Mouse (Mus musculus) ES-Bruce4 (cell line): Measurements from ENCODE around the gene Tekt4. TPM values are rescaled to one million over a fixed set of nuclear protein-coding genes. Genes with fewer than 3 reads are reported as not detected.
A peak's percentile ranks its signal among the peaks of the same experiment; 100 is the strongest.

ENCODE experiments used
- H3K27ac ChIP-seq: 2 replicates; pipeline ENCODE4 v1.5.1; 2012; ENCODE audit warnings: low read length, inconsistent platforms; ENCODE audit not compliant: insufficient read depth
- H3K27me3 ChIP-seq: 2 replicates; pipeline ENCODE4 v1.6.1; 2012; ENCODE audit warnings: mild to moderate bottlenecking, low read length, inconsistent platforms; ENCODE audit not compliant: control insufficient read depth, poor library complexity, insufficient read depth, severe bottlenecking
- H3K36me3 ChIP-seq: 2 replicates; pipeline ENCODE4 v1.6.1; 2012; ENCODE audit warnings: inconsistent platforms, mild to moderate bottlenecking, low read length, moderate library complexity; ENCODE audit not compliant: control insufficient read depth, poor library complexity, insufficient read depth, severe bottlenecking
- H3K4me1 ChIP-seq: one replicate; pipeline ENCODE4 v1.8.1; 2011; ENCODE audit warnings: low read length; ENCODE audit not compliant: control insufficient read depth, insufficient read depth
- H3K4me3 ChIP-seq: 2 replicates; pipeline ENCODE4 v1.5.1; 2011; ENCODE audit warnings: low read depth, mild to moderate bottlenecking, low read length
- H3K9ac ChIP-seq: 2 replicates; pipeline ENCODE4 v1.6.1; 2012; ENCODE audit warnings: low read depth, mild to moderate bottlenecking, inconsistent platforms; ENCODE audit not compliant: poor library complexity, severe bottlenecking
- H3K9me3 ChIP-seq: replicated peaks from 2 replicates; pipeline ENCODE4 v1.6.1; 2012; ENCODE audit warnings: mild to moderate bottlenecking, low read length, inconsistent platforms; ENCODE audit not compliant: control insufficient read depth, poor library complexity, insufficient read depth, severe bottlenecking
- CTCF ChIP-seq: IDR thresholded peaks from one replicate; pipeline ENCODE4 v1.8.1; 2011; ENCODE audit warnings: low read depth, low read length
- EP300 ChIP-seq: IDR thresholded peaks from 2 replicates; pipeline ENCODE4 v1.6.1; 2011; ENCODE audit warnings: low read depth, low read length; ENCODE audit not compliant: insufficient read depth
- POLR2A ChIP-seq: IDR thresholded peaks from one replicate; pipeline ENCODE4 v1.8.1; 2011; ENCODE audit warnings: low read length; ENCODE audit not compliant: insufficient read depth
- polyA plus RNA-seq: library from polyadenylated mRNA; stranded (reverse); fragments of >200 nt; gene quantifications from 2 replicates; pipeline ENCODE4 v1.2.4, GENCODE M21; 2011; ENCODE audit warnings: low read depth; ENCODE audit not compliant: missing spikeins, insufficient read depth, insufficient read length

Gene Tekt4
- polyA plus RNA-seq, 1 experiment, result not detected

- H3K9ac ChIP-seq, result no peak overlapping the region
- H3K9me3 ChIP-seq, result no peaks in the 10 kb centered on the region
- H3K27me3 ChIP-seq, result no peaks in the 10 kb centered on the region
- H3K4me1 ChIP-seq, result no peaks in the 10 kb centered on the region
- TF ChIP-seq CTCF, result no peak
- no peak for TF ChIP-seq EP300
- no peak for TF ChIP-seq POLR2A
- no peak overlapping the region for H3K27ac ChIP-seq
- no peak overlapping the region for H3K4me3 ChIP-seq
- H3K36me3 ChIP-seq, result no peaks in the 10 kb centered on the region
Observed at GRCm38 (mm10) chr17:25427441-25427840, 27.0 kb upstream of the Tekt4 start.

DNA sequence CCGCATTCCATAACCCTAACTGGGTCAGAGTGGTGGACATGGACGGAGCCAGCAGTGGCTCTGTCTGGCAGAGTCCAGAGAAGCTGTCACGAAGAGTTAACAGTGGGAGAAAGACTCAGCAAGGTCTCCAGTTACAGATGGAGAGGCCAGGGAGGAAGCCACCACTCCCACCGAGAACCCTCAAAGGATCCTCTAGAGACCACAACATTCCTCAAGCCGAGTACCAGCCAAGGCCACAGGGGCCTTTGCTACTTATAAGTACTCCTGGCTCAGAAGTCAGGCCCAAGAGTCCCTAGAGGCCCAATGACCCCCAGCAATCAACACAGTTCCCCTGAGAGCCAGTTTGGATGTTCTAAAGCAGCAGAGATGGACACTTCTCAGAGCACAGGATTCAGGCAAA lies 25.2 kb upstream of the Tekt4 start:
- Histone ChIP-seq H3K4me1 (no peaks in the 10 kb centered on the region), H3K27me3 (peaks cover 8% of the 10 kb centered on the region), H3K36me3 (no peaks in the 10 kb centered on the region), H3K27ac (no peak overlapping the region), H3K9me3 (no peaks in the 10 kb centered on the region), H3K9ac (no peak overlapping the region), H3K4me3 (no peak overlapping the region)
- TF ChIP-seq CTCF, result no peak

DNA sequence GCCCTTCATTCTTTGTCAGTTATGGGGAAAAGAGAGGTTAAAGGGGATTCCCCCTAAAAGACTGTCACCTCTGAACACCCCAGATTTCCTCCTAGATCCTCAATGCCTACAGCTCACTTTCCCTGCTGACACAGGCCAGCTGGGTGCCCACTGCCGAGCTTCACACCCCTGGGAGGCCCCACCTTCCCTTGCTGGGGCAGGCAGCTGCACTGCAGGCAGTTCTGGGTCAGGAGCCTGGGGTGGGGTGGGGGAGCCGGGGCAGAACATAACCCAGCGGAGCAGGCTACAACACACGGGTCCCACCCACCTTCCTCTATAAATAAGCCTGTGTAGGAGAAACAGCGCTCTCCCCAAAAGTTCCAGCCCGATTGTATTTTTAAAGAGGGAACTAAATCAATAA lies 24.5 kb upstream of the Tekt4 start:
- Histone ChIP-seq H3K36me3 (no peaks in the 10 kb centered on the region), H3K4me1 (no peaks in the 10 kb centered on the region), H3K4me3 (no peak overlapping the region), H3K27ac (no peak overlapping the region), H3K9me3 (no peaks in the 10 kb centered on the region), H3K27me3 (peaks cover 8% of the 10 kb centered on the region), H3K9ac (no peak overlapping the region)
- TF ChIP-seq EP300 (no peak), CTCF (no peak), POLR2A (no peak)

DNA sequence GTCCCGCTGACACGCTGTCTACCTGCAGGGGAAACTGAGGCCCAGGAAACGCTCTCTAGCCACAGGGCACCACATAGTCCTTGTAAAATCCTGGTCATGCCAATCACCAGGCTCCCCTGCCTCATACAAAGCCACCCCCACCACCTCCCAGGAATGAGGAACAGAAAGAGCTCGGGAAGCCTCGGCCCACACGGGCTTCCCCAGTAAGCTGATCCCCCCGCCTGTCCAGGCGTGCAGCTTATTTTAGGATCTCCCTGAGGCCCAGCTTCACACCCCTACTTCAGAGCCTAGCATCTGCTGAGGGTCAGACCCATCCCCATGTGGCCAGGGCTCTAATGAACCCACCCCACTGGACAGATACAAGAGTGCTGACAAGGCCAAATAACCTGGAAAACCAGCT lies 23.9 kb upstream of the Tekt4 start:
- no peak overlapping the region for H3K27ac ChIP-seq
- no peaks in the 10 kb centered on the region for H3K4me1 ChIP-seq
- no peaks in the 10 kb centered on the region for H3K36me3 ChIP-seq
- no peak overlapping the region for H3K4me3 ChIP-seq
- H3K9ac ChIP-seq, result no peak overlapping the region
- TF ChIP-seq CTCF (no peak), EP300 (no peak), POLR2A (no peak)
- H3K9me3 ChIP-seq, result no peaks in the 10 kb centered on the region
- H3K27me3 ChIP-seq, result peaks cover 8% of the 10 kb centered on the region

DNA sequence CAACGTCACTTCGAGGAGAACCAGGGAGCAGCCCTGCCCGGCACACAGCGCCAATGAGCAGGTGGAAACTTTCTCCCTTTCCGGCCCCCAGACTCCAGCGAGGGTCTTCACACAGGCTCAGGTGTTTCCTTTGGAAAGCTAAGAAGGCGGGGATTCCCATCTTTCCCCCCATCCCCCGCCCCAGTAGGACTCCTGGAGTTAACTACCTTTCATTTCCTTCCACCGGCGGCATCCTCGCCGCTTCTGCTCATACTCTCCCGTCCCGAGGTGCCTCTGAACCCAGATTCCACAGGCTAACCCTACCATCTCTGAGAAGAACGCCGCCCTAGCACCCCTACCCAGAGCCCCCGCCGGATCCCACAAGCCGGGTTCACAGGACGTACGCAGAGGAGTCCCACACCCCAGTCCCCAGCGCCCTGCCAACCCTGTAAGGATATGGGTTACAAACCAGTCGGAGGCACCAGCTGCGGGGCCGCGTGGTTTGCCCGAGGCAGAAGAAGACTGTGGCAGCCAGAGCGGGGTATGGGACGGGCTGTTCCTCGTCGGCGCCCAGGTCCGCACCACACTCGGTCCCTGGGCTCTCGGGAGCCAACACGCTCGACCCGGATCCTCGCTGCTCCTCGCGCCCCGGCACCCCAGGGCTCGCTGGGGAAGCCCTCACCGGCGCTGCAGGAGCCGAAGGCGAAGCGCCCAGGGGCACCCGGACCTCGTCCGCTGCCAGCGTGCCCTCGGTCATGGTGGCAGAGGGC lies 21.8 kb upstream of the Tekt4 start:
- no peaks in the 10 kb centered on the region for H3K9me3 ChIP-seq
- no peak overlapping the region for H3K27ac ChIP-seq
- no peaks in the 10 kb centered on the region for H3K36me3 ChIP-seq
- TF ChIP-seq POLR2A (no peak), CTCF (no peak), EP300 (no peak)
- H3K4me1 ChIP-seq, result no peaks in the 10 kb centered on the region
- peak overlapping the region; percentile 21 for H3K9ac ChIP-seq
- H3K4me3 ChIP-seq, result peak overlapping the region; percentile 65
- H3K27me3 ChIP-seq, result peaks cover 8% of the 10 kb centered on the region

DNA sequence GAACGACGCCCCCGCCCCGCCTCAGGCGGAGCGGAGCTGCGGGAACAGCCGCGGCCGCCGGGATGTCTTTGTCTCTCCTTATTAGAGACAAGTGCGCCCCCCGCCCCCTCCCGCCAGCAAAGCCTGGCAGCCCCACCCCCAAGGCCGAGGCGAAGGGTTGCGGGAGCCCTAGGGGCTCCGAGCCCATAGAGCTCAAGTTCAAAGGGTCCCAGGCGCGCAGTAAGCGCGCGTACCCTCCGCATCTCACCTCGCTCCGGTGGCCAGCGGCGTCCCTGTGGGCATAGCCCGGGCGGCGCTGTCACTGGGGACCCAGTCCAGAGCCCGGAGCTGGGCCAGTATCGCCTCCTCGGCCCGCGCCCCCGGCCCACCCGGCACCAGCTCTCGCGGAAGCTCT lies 21.2 kb upstream of the Tekt4 start:
- peak overlapping the region; percentile 21 for H3K9ac ChIP-seq
- no peaks in the 10 kb centered on the region for H3K4me1 ChIP-seq
- peak overlapping the region; percentile 65 for H3K4me3 ChIP-seq
- no peak for TF ChIP-seq POLR2A
- TF ChIP-seq EP300, result no peak
- no peak for TF ChIP-seq CTCF
- no peaks in the 10 kb centered on the region for H3K9me3 ChIP-seq
- no peak overlapping the region for H3K27ac ChIP-seq
- H3K36me3 ChIP-seq, result no peaks in the 10 kb centered on the region
- peaks cover 8% of the 10 kb centered on the region for H3K27me3 ChIP-seq
